Mouse (Mus musculus): ENCODE data around the gene Olfr9. TPM values are rescaled to one million over a fixed set of nuclear protein-coding genes. Genes with fewer than 3 reads are reported as not detected.
"Not testable (repeated sequence)": the region's sequence is repeated elsewhere in the genome, so short reads cannot be mapped to it uniquely, and the experiment has no call there.

The Olfr9 gene
- polyA plus RNA-seq (2014; fragmentation: Nextera tagmentation; extraction: Ambion mirVana), result not detected in 2 replicates

GRCm38 (mm10) chr10:128989131-128989530, at the start of gene Olfr9:
Olfr9 (plus strand) TSS chr10:128989431.
- H3K9me3 ChIP-seq (ENCODE audit: control insufficient read depth, low read length); H3K36me3 ChIP-seq (ENCODE audit: control insufficient read depth, insufficient read depth, low read length); H3K4me1 ChIP-seq (replicated peaks; ENCODE audit: control insufficient read depth, insufficient read depth, low read length); H3K27me3 ChIP-seq (replicated peaks; ENCODE audit: control insufficient read depth, insufficient read depth, low read length); H3K9ac ChIP-seq (ENCODE audit: low read depth, low read length); H3K4me3 ChIP-seq (ENCODE audit: low read depth, low read length); H3K4me2 ChIP-seq; ATAC-seq (replicated peaks; ENCODE audit: low FRiP score); H3K27ac ChIP-seq (ENCODE audit: low read depth, low read length): not testable (repeated sequence)
- WGBS, result 38% methylated on average over 1 of the region's 1 CpGs
- peak; percentile 21 for DNase-seq (ENCODE audit: low spot score)

GRCm38 (mm10) chr10:128940475-128941061, 48.7 kb upstream of the Olfr9 start:
- H3K4me2 ChIP-seq, result no peak overlapping the region
- H3K27me3 ChIP-seq (replicated peaks; ENCODE audit: control insufficient read depth, insufficient read depth, low read length), result peaks cover 19% of the 10 kb centered on the region
- DNase-seq (ENCODE audit: low spot score) (no peak), ATAC-seq (replicated peaks; ENCODE audit: low FRiP score) (no peak; the same call in 1 of the 2 replicates)
- no peak overlapping the region for H3K27ac ChIP-seq (ENCODE audit: low read depth, low read length)
- no peak overlapping the region for H3K9ac ChIP-seq (ENCODE audit: low read depth, low read length)
- H3K36me3 ChIP-seq (ENCODE audit: control insufficient read depth, insufficient read depth, low read length), result no peaks in the 10 kb centered on the region
- no peak overlapping the region for H3K4me3 ChIP-seq (ENCODE audit: low read depth, low read length)
- 77% methylated on average over 10 of the region's 10 CpGs for WGBS
- H3K4me1 ChIP-seq (replicated peaks; ENCODE audit: control insufficient read depth, insufficient read depth, low read length), result no peaks in the 10 kb centered on the region
- H3K9me3 ChIP-seq (ENCODE audit: control insufficient read depth, low read length), result no peaks in the 10 kb centered on the region

DNA sequence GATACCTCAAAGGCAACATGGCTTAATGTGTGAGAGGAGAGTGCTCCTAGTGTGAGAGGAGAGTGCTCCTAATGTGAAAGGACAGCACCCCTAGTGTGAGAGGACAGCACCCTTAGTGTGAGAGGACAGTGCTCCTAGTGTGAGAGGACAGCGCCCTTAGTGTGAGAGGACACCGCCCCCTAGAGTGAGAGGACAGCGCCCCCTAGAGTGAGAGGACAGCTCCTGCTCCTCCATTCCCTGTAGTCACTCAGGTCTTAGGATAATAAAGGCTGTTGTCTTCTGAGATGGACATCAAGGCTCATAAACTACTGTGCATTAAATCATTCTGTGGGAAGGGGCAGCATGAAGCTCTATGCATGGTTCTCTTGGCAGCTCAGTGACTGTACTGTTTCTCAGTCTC, 43.6 kb upstream of the Olfr9 start:
- Histone ChIP-seq H3K4me3 (ENCODE audit: low read depth, low read length) (no peak overlapping the region), H3K27ac (ENCODE audit: low read depth, low read length) (no peak overlapping the region), H3K4me1 (replicated peaks; ENCODE audit: control insufficient read depth, insufficient read depth, low read length) (no peaks in the 10 kb centered on the region), H3K9ac (ENCODE audit: low read depth, low read length) (no peak overlapping the region), H3K27me3 (replicated peaks; ENCODE audit: control insufficient read depth, insufficient read depth, low read length) (0 out of 2 replicates have a peak, but pooled peaks cover 11% of the 10 kb centered on the region), H3K4me2 (no peak overlapping the region), H3K9me3 (ENCODE audit: control insufficient read depth, low read length) (no peaks in the 10 kb centered on the region), H3K36me3 (ENCODE audit: control insufficient read depth, insufficient read depth, low read length) (no peaks in the 10 kb centered on the region)
- 14% methylated on average over 3 of the region's 3 CpGs for WGBS
- ATAC-seq (replicated peaks; ENCODE audit: low FRiP score) (no peak), DNase-seq (ENCODE audit: low spot score) (no peak)

- DNase-seq (ENCODE audit: low spot score), result no peak
- WGBS, result 81% methylated on average over 4 of the region's 4 CpGs
- no peak for ATAC-seq (replicated peaks; ENCODE audit: low FRiP score)
- Histone ChIP-seq H3K4me1 (replicated peaks; ENCODE audit: control insufficient read depth, insufficient read depth, low read length) (no peaks in the 10 kb centered on the region), H3K27me3 (replicated peaks; ENCODE audit: control insufficient read depth, insufficient read depth, low read length) (peaks cover 11% of the 10 kb centered on the region; the same call in 1 of the 2 replicates), H3K27ac (ENCODE audit: low read depth, low read length) (no peak overlapping the region), H3K9ac (ENCODE audit: low read depth, low read length) (no peak overlapping the region), H3K36me3 (ENCODE audit: control insufficient read depth, insufficient read depth, low read length) (no peaks in the 10 kb centered on the region), H3K9me3 (ENCODE audit: control insufficient read depth, low read length) (no peaks in the 10 kb centered on the region), H3K4me3 (ENCODE audit: low read depth, low read length) (no peak overlapping the region), H3K4me2 (no peak overlapping the region)
These were observed 41.7 kb upstream of the Olfr9 start for GRCm38 (mm10) chr10:128947496-128947895.

DNA sequence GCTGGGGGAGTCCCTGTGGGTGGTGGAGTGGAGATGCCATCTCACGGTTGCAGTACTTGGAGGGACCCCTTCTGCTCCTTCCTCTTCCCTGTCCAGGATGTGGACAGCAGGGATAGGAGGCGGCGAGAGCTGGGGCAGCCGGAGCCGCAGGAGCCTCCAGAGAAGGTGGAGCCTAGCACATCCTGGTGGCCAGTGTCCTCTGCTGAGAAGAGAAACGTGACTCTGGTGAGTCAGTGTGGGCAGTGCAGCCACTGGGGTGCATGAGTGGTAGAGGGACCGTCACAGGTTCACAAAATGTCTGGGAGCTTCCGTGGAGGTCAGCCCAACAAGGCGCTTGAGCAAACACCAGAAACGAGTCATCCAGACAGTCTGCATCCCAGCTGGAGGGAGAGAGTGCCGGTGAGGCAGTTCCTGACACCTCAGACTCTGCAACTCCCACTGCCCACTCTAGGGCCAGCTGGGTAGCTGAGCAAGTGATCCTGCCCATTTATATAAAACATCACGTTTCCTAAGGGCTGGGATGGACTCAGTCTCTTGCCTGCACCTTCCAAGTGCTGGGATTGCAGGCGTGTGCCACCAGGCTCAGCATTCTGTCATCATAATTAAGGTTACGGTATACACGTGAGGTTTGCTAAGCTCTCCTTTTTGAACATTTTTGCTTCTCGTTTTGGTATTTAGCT, 38.9 kb upstream of the Olfr9 start:
- Histone ChIP-seq H3K9ac (ENCODE audit: low read depth, low read length) (no peak overlapping the region), H3K4me1 (replicated peaks; ENCODE audit: control insufficient read depth, insufficient read depth, low read length) (no peaks in the 10 kb centered on the region), H3K4me3 (ENCODE audit: low read depth, low read length) (no peak overlapping the region), H3K27me3 (replicated peaks; ENCODE audit: control insufficient read depth, insufficient read depth, low read length) (peaks cover 3% of the 10 kb centered on the region; the same call in 1 of the 2 replicates), H3K9me3 (ENCODE audit: control insufficient read depth, low read length) (no peaks in the 10 kb centered on the region), H3K36me3 (ENCODE audit: control insufficient read depth, insufficient read depth, low read length) (no peaks in the 10 kb centered on the region), H3K27ac (ENCODE audit: low read depth, low read length) (no peak overlapping the region), H3K4me2 (no peak overlapping the region)
- WGBS, result 56% methylated on average over 16 of the region's 16 CpGs
- no peak for DNase-seq (ENCODE audit: low spot score)
- ATAC-seq (replicated peaks; ENCODE audit: low FRiP score), result no peak

DNA sequence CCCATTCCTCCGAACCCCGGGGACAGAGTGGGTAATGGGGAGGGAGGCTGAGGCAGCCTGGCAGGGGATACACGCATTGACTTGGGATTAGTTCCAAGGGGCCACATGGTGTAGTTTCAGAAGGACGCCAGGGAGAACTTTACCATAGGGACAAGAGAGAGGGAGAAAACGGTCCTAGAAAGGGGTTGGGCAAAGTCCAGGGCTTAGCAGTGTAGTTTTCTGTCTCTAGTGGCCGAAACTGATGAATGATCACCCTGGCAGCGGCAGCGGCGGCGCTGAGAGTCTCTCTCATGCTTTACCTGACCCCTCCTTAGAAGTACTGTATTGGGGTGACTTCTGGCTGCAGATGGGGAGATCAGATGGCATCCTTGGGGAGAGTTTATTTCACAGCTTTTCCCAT, 30.9 kb upstream of the Olfr9 start:
- ATAC-seq (replicated peaks; ENCODE audit: low FRiP score) (no peak), DNase-seq (ENCODE audit: low spot score) (no peak)
- Histone ChIP-seq H3K27me3 (replicated peaks; ENCODE audit: control insufficient read depth, insufficient read depth, low read length) (0 out of 2 replicates have a peak, but pooled peaks cover 3% of the 10 kb centered on the region), H3K9ac (ENCODE audit: low read depth, low read length) (no peak overlapping the region), H3K36me3 (ENCODE audit: control insufficient read depth, insufficient read depth, low read length) (no peaks in the 10 kb centered on the region), H3K4me1 (replicated peaks; ENCODE audit: control insufficient read depth, insufficient read depth, low read length) (no peaks in the 10 kb centered on the region), H3K4me3 (ENCODE audit: low read depth, low read length) (no peak overlapping the region), H3K9me3 (ENCODE audit: control insufficient read depth, low read length) (no peaks in the 10 kb centered on the region), H3K4me2 (no peak overlapping the region), H3K27ac (ENCODE audit: low read depth, low read length) (no peak overlapping the region)
- 70% methylated on average over 10 of the region's 10 CpGs for WGBS

DNA sequence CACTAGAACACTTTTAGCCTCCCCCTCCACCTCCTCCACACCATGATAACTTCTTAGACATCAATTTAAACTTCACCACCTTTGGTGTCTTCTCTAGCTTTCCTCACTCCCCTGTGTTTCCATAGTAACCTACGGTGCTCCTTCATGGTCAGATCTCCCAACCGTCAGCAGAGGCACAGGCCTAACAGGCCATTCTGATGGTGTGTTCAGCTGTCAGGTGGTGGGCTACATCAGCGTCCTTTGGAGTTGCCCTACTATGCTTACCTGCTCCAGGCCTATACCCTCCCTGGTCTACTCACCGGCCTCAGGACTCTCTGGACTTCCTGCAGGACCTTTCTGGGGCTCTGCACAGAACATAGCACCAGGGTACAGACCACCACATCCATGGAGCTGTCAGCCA, 29.1 kb upstream of the Olfr9 start:
- H3K4me2 ChIP-seq, result no peak overlapping the region
- no peak overlapping the region for H3K9ac ChIP-seq (ENCODE audit: low read depth, low read length)
- no peak overlapping the region for H3K27ac ChIP-seq (ENCODE audit: low read depth, low read length)
- H3K4me1 ChIP-seq (replicated peaks; ENCODE audit: control insufficient read depth, insufficient read depth, low read length), result no peaks in the 10 kb centered on the region
- DNase-seq (ENCODE audit: low spot score), result no peak
- no peak overlapping the region for H3K4me3 ChIP-seq (ENCODE audit: low read depth, low read length)
- no peaks in the 10 kb centered on the region for H3K9me3 ChIP-seq (ENCODE audit: control insufficient read depth, low read length)
- H3K36me3 ChIP-seq (ENCODE audit: control insufficient read depth, insufficient read depth, low read length), result no peaks in the 10 kb centered on the region
- no peak for ATAC-seq (replicated peaks; ENCODE audit: low FRiP score)
- no peaks in the 10 kb centered on the region for H3K27me3 ChIP-seq (replicated peaks; ENCODE audit: control insufficient read depth, insufficient read depth, low read length)
- WGBS, result 57% methylated on average over 4 of the region's 4 CpGs

DNA sequence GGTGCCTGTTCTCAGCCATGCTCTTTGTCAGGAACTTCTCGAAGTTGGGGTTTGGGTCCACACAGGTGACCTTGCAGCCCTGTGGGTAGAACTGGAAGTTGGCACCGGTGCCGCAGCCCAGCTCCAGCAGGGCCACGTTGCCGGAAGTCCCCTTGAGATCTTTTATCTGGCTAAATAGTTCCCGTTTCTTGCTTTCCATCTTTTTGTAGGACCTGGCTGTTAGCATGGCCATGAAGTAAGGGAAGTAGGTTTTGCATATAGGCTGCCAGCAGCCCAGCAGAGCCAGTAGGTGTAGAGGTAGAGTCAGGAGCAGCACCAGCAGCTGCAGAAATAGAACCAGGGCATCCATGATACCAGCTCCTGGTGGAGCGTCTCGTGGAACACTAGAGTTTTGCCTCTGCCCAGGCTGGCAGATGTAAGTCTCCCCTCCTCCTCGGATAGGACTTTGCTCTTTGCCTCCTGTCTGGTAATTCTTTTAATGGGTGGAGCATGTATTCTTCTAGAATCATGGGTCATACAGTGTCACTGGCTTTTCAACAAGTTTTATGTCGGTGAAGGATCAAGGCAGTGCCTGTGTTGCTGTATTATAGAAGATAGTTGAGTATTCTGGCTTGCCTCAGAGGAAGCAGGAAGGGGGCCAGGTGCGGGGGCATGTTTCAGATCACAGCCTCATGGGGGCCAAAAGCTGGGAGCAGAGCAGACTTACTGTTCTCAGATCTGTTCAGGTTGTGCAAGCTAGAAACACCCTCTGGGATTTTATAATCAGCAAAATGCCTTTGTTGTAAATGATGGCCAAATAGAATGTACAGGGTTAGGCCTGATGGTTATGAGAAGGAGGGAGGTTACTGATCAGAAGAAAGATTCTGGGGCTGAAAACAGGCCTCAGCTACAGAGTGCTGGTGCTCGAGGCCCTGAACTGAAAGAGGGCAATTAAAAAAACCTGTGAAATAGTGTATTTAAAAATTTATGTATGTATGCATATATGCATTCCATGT, 28.3 kb upstream of the Olfr9 start, which contains the start of gene Mettl7b:
TSS of gene Mettl7b (minus strand) at position 399 of the 995 bp plus-strand sequence.
- no peaks in the 10 kb centered on the region for H3K36me3 ChIP-seq (ENCODE audit: control insufficient read depth, insufficient read depth, low read length)
- ATAC-seq (replicated peaks; ENCODE audit: low FRiP score), result no peak
- H3K9me3 ChIP-seq (ENCODE audit: control insufficient read depth, low read length), result no peaks in the 10 kb centered on the region
- no peak within 1 kb of the TSS for H3K4me3 ChIP-seq (ENCODE audit: low read depth, low read length)
- H3K9ac ChIP-seq (ENCODE audit: low read depth, low read length), result no peak within 1 kb of the TSS
- DNase-seq (ENCODE audit: low spot score), result no peak
- H3K4me1 ChIP-seq (replicated peaks; ENCODE audit: control insufficient read depth, insufficient read depth, low read length), result no peaks in the 10 kb centered on the region
- 72% methylated on average over 12 of the region's 12 CpGs for WGBS
- H3K4me2 ChIP-seq, result no peak within 1 kb of the TSS
- no peak within 1 kb of the TSS for H3K27ac ChIP-seq (ENCODE audit: low read depth, low read length)
- no peaks in the 10 kb centered on the region for H3K27me3 ChIP-seq (replicated peaks; ENCODE audit: control insufficient read depth, insufficient read depth, low read length)
